Mouse (Mus musculus) left cerebral cortex, adult 11 months (tissue): Measurements from ENCODE around the gene Zkscan7.
A peak's percentile ranks its signal among the peaks of the same experiment; 100 is the strongest.
"Not testable (repeated sequence)": the region's sequence is repeated elsewhere in the genome, so short reads cannot be mapped to it uniquely, and the experiment has no call there.

ENCODE experiments used
- DNase-seq: peaks from one replicate; pipeline ENCODE4 v3.0.0; 2022; ENCODE audit warnings: low spot score

Zkscan7 gene

GRCm38 (mm10) chr9:122885385-122885784, at the start of gene Zkscan7:
Gene Zkscan7 (plus strand): TSS chr9:122885685.
- no peak for DNase-seq

GRCm38 (mm10) chr9:122836126-122836525, 49.4 kb upstream of the Zkscan7 start:
- DNase-seq, result no peak

GRCm38 (mm10) chr9:122836790-122837189, 48.7 kb upstream of the Zkscan7 start:
- peak; percentile 30 for DNase-seq

DNA sequence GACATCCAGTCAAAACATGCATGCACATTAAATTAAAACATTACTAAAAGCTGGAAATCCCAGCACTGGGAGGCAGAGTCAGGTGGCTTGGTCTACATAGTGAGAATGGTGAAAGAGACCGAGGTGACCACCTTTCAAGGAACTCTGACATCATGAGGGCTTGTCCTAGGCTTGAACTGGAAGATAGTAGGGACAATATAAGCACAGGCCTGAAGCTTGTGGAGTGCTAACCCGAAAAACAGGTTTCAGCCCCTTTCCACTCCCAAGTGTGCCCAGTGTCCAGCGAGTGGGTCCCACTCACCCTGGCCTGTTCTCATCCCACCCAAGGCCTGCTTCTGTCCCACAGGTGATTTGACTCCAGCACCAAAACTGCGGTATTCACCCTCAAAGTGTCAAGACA, 48.3 kb upstream of the Zkscan7 start:
- DNase-seq, result no peak

DNA sequence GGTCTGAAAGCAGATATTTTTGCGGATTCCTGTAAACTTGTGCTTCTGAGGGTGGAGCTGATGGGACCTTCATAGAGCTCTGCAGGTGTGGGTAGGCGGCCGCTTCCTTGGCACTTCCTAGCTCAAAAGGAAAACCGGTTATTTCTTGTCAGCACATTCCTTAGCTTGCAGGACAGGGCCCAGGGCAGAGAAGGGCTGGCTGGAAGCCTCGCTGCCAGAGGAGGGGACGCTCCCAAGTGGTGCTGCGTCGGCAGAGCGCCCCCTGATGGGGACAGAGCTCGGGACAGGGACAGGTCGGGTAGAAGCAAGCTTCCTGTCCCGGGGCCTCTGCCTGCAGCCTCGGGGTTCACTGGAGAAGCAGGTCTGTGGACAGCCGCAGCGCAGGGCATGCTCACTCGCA, 47.8 kb upstream of the Zkscan7 start:
- DNase-seq, result no peak

GRCm38 (mm10) chr9:122843760-122844159, 41.7 kb upstream of the Zkscan7 start, which contains the start of gene Gm35549:
Gene Gm35549 (minus strand): TSS chr9:122844035.
- no peak for DNase-seq

DNA sequence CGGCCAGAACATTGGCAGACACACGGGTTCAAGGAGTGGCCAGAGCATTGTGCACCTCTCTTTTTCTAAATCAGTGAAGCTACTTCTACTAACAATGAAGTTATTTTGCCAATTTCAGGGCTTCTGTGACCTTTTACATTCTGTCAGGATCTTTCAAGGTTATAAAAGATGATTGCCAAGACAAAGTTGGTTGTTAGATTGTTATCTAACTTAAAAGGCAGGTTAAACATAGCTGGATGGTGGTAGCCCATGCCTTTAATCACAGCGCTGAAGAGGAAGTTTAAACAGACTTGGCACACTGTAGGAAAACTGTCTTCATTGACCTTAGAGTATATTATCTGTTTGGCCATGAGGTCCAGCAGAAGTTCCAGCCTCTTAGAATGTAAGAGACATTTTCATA, 39.9 kb upstream of the Zkscan7 start:
- DNase-seq, result no peak

DNA sequence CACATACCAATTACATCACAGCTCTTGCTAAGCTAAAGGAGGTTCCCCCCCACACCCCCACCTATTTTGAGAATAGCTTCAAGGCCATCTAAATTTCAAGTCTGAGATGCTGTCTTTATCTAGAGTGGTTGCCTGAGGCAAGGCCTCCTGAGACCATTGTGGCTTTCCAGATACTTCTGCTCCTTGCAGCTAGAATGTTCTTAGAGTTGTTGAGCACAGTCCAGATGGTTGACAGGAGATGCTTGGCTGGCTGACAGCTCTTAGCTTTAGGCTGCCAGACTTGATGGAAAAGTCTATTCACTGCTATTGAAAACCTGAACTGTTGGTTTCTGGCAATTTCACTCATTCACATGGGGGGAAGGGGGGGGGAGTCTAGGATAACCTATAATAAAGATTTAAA, 39.3 kb upstream of the Zkscan7 start:
- DNase-seq, result peak; percentile 31

GRCm38 (mm10) chr9:122847811-122848311, 37.6 kb upstream of the Zkscan7 start:
- not testable (repeated sequence) for DNase-seq

DNA sequence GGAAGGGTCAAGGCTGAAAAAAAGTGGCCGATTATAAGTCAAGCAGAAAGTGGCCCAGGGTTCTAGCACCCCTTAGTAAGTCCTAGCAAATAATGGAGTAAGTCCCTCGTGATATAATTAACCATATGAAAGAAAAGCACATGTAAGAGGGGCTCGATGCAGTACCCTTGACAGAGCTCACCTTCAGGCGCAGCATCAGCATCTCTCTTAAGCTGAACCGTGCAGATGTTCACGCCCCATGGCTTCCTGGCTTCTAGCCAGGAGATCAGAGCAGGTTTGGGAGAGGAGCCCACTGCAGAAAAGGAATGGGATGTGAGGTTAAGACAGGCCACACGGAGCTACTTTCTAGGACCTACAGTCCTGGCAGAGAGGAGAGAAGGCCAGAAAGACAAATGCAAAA, 31.0 kb upstream of the Zkscan7 start:
- no peak for DNase-seq

DNA sequence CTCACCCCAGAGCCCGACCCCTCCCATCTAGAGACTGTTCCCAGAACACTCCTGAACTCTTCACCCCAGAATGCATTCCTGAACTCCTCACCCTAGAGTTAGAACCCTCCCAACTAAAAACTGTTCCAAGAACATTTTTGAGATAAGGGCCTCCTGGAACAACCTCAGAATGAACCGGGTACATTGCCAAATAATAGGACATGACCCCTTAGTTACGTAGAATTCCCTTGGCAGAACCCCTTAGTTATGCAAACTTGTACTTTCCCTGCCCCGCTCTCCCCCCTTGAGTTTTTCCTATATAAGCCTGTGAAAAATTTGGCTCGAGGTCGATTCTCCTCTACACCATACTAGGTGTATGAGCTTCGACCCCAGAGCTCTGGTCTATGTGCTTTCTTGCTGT, 30.3 kb upstream of the Zkscan7 start:
- not testable (repeated sequence) for DNase-seq

DNA sequence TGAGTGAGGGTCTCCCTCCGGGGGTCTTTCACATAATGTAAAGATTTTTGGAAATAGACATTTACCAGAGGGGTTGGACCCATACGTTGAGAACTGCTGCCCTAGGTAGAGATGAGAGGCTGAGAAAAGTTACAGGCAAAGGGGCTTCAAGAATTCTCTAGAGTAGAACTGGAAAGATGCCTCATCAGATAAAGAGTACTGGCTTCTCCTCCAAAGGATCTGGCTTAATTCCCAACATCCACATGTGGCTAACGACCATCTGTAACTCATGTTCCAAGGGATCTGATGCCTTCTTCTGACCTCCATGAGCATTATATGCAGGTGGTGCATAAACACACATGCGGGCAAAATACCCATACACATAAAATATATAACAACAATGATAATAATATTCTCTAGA, 29.9 kb upstream of the Zkscan7 start:
- no peak for DNase-seq

DNA sequence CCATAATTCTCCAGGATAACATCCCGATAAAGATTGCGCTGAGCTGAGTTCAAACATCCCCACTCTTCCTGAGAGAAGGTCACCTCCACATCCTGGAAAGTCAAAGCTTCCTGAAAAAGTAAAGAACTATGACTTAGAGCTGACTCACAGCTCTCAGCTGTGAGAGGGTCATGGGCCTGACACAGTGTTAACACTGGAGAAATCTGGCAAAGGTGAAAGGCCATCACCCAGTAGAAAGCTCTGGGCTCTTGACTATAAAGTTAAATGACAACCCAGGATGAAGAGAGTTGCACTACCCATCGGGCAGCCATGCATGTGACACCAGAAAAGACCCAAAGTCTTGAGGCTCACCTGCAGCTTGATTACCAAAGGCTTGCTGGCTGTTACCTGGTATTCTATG, 28.8 kb upstream of the Zkscan7 start:
- DNase-seq, result no peak

GRCm38 (mm10) chr9:122860752-122861151, 24.7 kb upstream of the Zkscan7 start:
- no peak for DNase-seq

DNA sequence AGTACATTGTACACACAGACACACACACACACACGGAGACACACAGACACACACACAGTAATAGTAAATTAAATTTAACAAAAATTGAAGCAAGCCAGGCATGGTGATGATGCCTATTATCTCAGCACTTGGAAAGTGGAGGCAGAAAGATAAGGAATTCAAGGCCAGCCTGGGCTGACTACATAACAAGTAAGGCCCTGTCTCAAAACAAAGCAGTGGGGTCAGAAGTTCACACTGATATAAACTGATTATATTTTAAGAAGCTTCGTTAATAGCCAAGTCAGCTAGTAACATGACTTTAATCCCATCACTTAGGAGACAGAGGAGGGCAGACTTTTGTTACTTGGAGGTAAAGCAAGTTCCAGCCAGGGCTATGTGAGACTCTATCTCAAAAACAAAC, 21.8 kb upstream of the Zkscan7 start:
- no peak for DNase-seq

- DNase-seq, result no peak
These were observed 20.6 kb upstream of the Zkscan7 start for GRCm38 (mm10) chr9:122864848-122865247.

- peak; percentile 57 for DNase-seq
These were observed 19.8 kb upstream of the Zkscan7 start, which contains the start of gene Zfp445 for GRCm38 (mm10) chr9:122865697-122866166. Gene Zfp445 (minus strand): TSS chr9:122866006.

GRCm38 (mm10) chr9:122866192-122866591, 19.3 kb upstream of the Zkscan7 start:
- DNase-seq, result no peak

GRCm38 (mm10) chr9:122872595-122872994, 12.9 kb upstream of the Zkscan7 start:
- no peak for DNase-seq

DNA sequence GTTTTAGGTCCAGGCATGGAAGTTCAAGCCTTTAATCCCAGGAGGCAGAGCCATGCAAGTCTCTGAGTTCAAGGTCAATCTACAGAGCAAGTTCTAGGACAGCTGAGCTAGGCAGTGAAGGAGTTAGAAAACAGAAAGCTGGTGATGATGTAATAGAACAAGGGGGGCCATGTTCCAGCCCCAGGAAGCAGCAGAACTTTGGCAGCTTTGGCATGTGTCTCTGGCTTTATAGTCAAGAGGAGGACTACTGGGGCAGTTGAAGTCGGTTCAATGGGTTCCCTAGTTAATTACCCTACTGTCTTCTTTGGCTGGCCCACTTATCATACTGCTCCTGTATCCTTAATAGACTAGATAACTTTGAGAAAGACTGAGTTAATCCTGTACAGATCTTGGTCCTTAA, 10.8 kb upstream of the Zkscan7 start:
- DNase-seq, result no peak

- DNase-seq, result no peak
These were observed 10.3 kb upstream of the Zkscan7 start for GRCm38 (mm10) chr9:122875145-122875544.

DNA sequence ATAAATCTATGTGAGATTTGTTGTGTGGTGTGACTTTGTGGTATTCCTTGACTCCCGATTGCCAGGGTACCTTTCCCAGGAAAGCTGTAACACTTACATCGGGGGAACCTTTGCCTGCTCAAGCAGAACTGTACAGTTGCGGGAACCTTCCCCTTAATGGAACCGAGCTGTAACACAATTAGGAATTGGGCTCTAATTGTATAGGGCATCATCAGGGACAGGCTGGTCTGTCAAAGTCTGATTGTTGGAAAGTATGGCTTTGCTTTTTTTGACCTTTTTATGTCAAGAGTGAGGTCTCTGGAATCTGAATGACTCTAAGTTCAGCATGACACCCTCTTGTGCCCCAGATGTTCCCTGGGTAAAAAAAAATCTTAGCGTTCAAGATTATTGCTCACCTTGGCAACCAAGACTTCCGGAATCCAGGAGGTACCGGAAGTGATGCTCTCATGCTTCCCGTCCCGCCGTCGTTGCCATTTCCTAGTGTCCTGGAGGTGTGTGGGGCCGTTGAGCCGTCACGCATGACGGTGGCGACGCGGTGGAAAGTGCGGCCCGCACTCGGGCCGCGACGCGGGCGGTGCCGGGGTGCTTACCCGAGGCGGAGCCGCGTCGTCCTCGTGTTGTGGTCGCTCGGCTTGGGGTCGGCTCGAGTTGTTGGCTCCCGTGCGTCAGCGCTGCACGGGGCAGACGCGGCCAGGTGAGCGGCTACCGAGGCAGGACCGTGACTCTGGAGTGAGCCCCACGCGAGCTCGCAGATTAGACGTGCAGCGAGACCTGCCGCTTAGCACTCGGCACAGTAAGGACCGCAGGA, 1.1 kb downstream of the Zkscan7 start:
- DNase-seq, result no peak

DNA sequence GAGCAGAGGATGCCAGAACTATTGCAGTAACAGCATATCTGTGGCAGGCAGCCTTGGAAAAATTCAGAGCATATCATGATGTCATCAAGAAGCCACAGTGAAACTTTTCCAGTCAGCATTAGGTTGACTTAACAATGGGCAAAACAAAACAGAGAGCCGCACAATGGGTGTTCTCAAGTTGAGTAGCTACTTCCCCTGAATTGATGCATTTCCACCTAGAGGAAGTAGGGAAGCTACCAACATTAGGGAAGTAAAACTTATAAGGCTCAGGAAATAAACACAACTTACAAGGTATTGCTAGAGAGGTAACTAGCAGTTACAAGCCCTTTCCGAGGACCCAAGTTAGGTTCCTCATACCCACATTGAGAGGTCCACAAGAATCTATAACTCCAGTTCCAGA, 15.6 kb downstream of the Zkscan7 start:
- no peak for DNase-seq
